Mouse (Mus musculus): ENCODE data around the gene Gm14496. TPM values are rescaled to one million over a fixed set of nuclear protein-coding genes. Genes with fewer than 3 reads are reported as not detected.

Gm14496 gene
- not detected in 2 replicates for polyA plus RNA-seq (2015; fragmentation: Nextera tagmentation; extraction: Ambion mirVana)

GRCm38 (mm10) chr2:181990829-181991228 is at the start of gene Gm14496:
Gene Gm14496 (plus strand): TSS chr2:181991129.

Other genes with a start within 250 kb of the Gm14496 start
- gene Myt1, start 227.8 kb upstream of the Gm14496 start, polyA plus RNA-seq (2015; fragmentation: Nextera tagmentation; extraction: Ambion mirVana) = not detected in 2 replicates
- gene Pcmtd2, start 153.3 kb upstream of the Gm14496 start, polyA plus RNA-seq (2015; fragmentation: Nextera tagmentation; extraction: Ambion mirVana) = 22.4 and 25.3 TPM in 2 replicates
- 36.8 and 38.4 TPM in 2 replicates for gene Polr3k, start 126.8 kb upstream of the Gm14496 start, polyA plus RNA-seq (2015; fragmentation: Nextera tagmentation; extraction: Ambion mirVana)

Measured in spleen, postnatal 0 days (tissue).